Mouse (Mus musculus) cortical plate, adult 2 months (tissue): Measurements from ENCODE around the gene Mink1.

Source experiments
- CTCF ChIP-seq: fragments of 200-500 bp; IDR thresholded peaks from 2 replicates; pipeline ENCODE4 v1.5.1; 2011; ENCODE audit warnings: mild to moderate bottlenecking, control low read depth, low read length; ENCODE audit not compliant: insufficient read depth; ENCODE audit errors: extremely low read depth
- POLR2A ChIP-seq: fragments of 200-500 bp; IDR thresholded peaks from 2 replicates; pipeline ENCODE4 v1.6.1; 2011; ENCODE audit warnings: mild to moderate bottlenecking, low read length, control low read depth; ENCODE audit not compliant: insufficient read depth; ENCODE audit errors: extremely low read depth

DNA sequence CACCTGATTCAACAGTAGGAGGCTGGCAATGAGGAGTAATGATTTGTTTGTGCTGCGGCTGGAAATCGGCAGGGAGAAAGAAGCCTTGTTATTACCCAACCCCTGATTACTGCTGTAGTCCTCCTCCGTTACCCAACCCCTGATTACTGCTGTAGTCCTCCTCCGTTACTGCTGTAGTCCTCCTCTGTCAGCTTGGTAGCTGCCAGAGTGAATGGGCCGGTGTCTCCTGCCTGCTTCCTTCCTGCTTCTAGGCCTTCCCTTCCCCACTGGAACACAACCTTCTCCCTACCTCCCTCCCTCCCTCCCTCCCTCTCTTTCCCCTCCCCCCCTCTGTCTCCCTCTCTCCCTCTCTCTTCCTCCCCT, 17.7 kb downstream of the Mink1 start:
- TF ChIP-seq CTCF (no peak), POLR2A (no peak)
